Mouse (Mus musculus): ENCODE data around the gene Sec22b.

DNA sequence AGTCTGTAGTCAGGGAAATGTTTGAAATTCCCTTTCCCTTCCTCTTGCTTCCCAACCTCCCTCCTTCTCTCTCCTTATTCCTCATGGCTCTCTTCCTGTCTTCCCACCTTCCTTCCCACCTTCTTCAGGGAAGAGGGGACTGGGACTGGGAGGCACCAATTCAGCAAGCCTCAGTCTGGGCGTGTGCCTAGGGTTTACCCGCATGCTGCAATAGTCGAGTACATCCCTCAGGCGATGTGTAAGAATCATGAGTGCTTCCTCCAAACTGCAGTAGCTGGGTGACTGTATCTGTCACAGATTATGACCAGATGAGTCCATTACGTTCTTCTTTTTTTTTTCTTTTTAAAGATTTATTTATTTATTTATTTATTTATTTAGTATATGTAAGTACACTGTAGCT, 32.8 kb downstream of the Sec22b start:
- TF ChIP-seq POLR2A (IDR thresholded peaks at IDR 0.05; ENCODE audit: control insufficient read depth, low read depth, low read length), result no peak
- TF ChIP-seq CTCF (IDR thresholded peaks at IDR 0.05; ENCODE audit: control insufficient read depth, insufficient read depth, insufficient replicate concordance, low read depth, low read length), result no peak
